Mouse (Mus musculus) liver, postnatal 0 days (tissue): ENCODE measurements around the gene Prpf38a.

Source experiments
- CTCF ChIP-seq: sonication (generic); IDR thresholded peaks from 2 replicates; pipeline ENCODE4 v1.5.1; 2016; ENCODE audit warnings: antibody characterized with exemption, low read depth
- EP300 ChIP-seq: IDR thresholded peaks from 2 replicates; pipeline ENCODE4 v1.6.1; 2016; ENCODE audit warnings: antibody characterized with exemption, low read depth, mild to moderate bottlenecking

DNA sequence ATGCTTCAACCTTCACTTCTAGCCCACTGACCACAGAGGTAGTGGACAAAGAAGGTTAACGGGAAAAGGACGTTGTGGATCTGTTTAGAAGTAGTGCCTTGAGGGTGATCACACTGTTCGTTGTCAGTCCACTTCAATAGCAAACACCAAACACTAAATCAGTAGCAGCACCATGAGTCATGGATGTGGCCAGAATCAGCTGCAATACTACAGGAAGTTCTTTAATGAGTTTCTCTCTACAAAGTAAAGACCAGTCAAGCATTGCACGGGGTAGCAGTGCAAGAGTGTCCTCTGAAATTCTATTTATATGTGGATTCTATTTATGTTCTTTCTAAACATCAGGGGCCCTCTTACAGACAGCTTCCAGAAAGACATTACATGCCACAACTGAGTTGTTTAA lies 19.2 kb upstream of the Prpf38a start:
- TF ChIP-seq CTCF: no peak
- no peak for TF ChIP-seq EP300
